Mouse (Mus musculus): Measurements from ENCODE around the gene Ybx3. TPM values are rescaled to one million over a fixed set of nuclear protein-coding genes. Genes with fewer than 3 reads are reported as not detected.

Ybx3 gene
- 357 and 371 TPM in 2 replicates for polyA plus RNA-seq (2011; ENCODE audit: insufficient read depth, insufficient read length, low read depth, missing spikeins)

GRCm38 (mm10) chr6:131388040-131389021 is at the start of gene Ybx3:
Gene Ybx3 (minus strand): TSS chr6:131388476.
- Histone ChIP-seq H3K4me3 (ENCODE audit: low read depth, low read length) (peak within 1 kb of the TSS; percentile 82), H3K36me3 (ENCODE audit: control insufficient read depth, insufficient read depth, low read length, poor library complexity, severe bottlenecking) (peaks cover 8% of the 10 kb centered on the region; the same call in 1 of the 2 replicates), H3K4me1 (ENCODE audit: control insufficient read depth, insufficient read depth, low read length) (no peaks in the 10 kb centered on the region), H3K9ac (ENCODE audit: low read depth, poor library complexity, severe bottlenecking) (peak within 1 kb of the TSS; percentile 94), H3K9me3 (replicated peaks; ENCODE audit: control insufficient read depth, insufficient read depth, low read length, poor library complexity, severe bottlenecking) (no peaks in the 10 kb centered on the region), H3K27ac (ENCODE audit: insufficient read depth, low read length) (peak within 1 kb of the TSS; percentile 33), H3K27me3 (ENCODE audit: control insufficient read depth, insufficient read depth, low read length, poor library complexity, severe bottlenecking) (no peaks in the 10 kb centered on the region)
- no peak for TF ChIP-seq CTCF (IDR thresholded peaks at IDR 0.05; ENCODE audit: low read depth, low read length)
- no peak for TF ChIP-seq EP300 (IDR thresholded peaks at IDR 0.05; ENCODE audit: insufficient read depth, low read depth, low read length)

DNA sequence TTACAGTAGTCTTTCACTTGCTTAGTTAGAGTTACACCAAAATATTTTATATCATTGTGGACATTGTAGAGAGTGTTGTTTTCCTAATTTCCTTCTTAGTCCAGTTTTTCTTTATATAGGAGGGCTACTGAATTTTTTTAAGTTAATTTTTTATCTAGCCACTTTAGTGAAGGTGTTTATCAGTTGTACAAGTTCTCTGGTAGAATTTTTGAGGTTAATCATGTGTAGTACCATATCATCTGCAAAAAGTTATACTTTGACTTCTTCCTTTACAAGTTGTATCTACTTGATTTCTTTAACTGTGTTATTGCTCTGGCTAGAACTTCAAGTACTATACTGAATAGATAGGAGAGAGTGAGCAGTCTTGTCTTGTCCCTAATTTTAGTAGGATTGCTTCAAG is 48.4 kb upstream of the Ybx3 start:
- no peak for TF ChIP-seq EP300 (IDR thresholded peaks at IDR 0.05; ENCODE audit: insufficient read depth, low read depth, low read length)
- Histone ChIP-seq H3K36me3 (ENCODE audit: control insufficient read depth, insufficient read depth, low read length, poor library complexity, severe bottlenecking) (no peaks in the 10 kb centered on the region), H3K27ac (ENCODE audit: insufficient read depth, low read length) (no peak overlapping the region), H3K27me3 (ENCODE audit: control insufficient read depth, insufficient read depth, low read length, poor library complexity, severe bottlenecking) (peaks cover 5% of the 10 kb centered on the region; the same call in 1 of the 2 replicates), H3K4me1 (ENCODE audit: control insufficient read depth, insufficient read depth, low read length) (no peaks in the 10 kb centered on the region), H3K9me3 (replicated peaks; ENCODE audit: control insufficient read depth, insufficient read depth, low read length, poor library complexity, severe bottlenecking) (no peaks in the 10 kb centered on the region), H3K4me3 (ENCODE audit: low read depth, low read length) (no peak overlapping the region), H3K9ac (ENCODE audit: low read depth, poor library complexity, severe bottlenecking) (no peak overlapping the region)

- peak overlapping the region; percentile 53; the same call in 1 of the 2 replicates for H3K9ac ChIP-seq (ENCODE audit: low read depth, poor library complexity, severe bottlenecking)
- H3K27me3 ChIP-seq (ENCODE audit: control insufficient read depth, insufficient read depth, low read length, poor library complexity, severe bottlenecking), result peaks cover 5% of the 10 kb centered on the region; the same call in 1 of the 2 replicates
- H3K4me3 ChIP-seq (ENCODE audit: low read depth, low read length), result no peak overlapping the region
- H3K36me3 ChIP-seq (ENCODE audit: control insufficient read depth, insufficient read depth, low read length, poor library complexity, severe bottlenecking), result no peaks in the 10 kb centered on the region
- H3K4me1 ChIP-seq (ENCODE audit: control insufficient read depth, insufficient read depth, low read length), result no peaks in the 10 kb centered on the region
- TF ChIP-seq EP300 (IDR thresholded peaks at IDR 0.05; ENCODE audit: insufficient read depth, low read depth, low read length) (no peak), POLR2A (IDR thresholded peaks at IDR 0.05; ENCODE audit: insufficient read depth, low read length) (no peak)
- H3K27ac ChIP-seq (ENCODE audit: insufficient read depth, low read length), result no peak overlapping the region
- no peaks in the 10 kb centered on the region for H3K9me3 ChIP-seq (replicated peaks; ENCODE audit: control insufficient read depth, insufficient read depth, low read length, poor library complexity, severe bottlenecking)
Observed at GRCm38 (mm10) chr6:131434088-131434487, 45.8 kb upstream of the Ybx3 start.

DNA sequence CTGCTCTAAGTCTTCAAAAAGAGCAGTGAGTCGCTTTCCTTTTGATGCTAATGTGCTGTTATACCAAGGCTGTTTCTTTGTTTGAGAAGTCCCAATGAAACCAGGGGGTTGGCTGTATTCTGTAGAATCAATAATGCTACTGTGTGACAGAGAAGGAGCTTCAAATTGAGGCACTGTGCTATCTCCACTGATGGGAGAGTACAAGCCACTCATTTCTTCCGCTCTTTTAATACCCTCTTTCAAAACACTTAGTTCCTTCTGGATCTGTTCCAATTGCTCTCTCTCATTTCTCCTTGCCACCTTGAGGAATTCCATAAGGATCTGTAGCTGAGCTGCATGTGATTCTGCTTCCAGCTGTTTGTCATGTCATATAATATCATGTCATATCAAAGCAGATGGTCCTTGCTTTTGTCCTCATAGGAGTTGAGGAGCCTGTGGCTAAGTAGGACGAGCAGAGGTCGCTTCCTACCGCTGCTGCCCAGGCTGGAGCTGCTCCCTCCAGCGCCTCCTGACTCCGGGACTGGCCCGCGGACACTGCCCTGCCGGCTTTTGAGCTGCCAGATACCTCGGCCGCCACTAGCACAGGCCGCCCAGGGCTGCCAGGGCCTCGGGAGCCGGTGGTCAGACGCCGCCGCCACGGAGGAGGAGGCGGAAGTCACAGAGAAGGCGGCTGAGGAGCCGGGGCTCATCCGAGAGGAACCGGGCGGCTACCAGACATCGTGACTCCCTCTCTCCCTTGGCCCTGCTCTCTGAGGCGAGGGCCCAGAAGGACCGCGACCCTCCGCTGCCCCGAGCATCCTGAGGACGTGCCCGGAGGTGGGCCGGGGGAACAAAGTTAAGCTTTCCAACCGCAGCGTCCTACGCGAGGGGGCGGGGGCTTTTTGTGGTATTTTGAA is 45.1 kb upstream of the Ybx3 start:
- H3K4me3 ChIP-seq (ENCODE audit: low read depth, low read length), result peak overlapping the region; percentile 47
- H3K36me3 ChIP-seq (ENCODE audit: control insufficient read depth, insufficient read depth, low read length, poor library complexity, severe bottlenecking), result no peaks in the 10 kb centered on the region
- H3K4me1 ChIP-seq (ENCODE audit: control insufficient read depth, insufficient read depth, low read length), result no peaks in the 10 kb centered on the region
- H3K27me3 ChIP-seq (ENCODE audit: control insufficient read depth, insufficient read depth, low read length, poor library complexity, severe bottlenecking), result peaks cover 5% of the 10 kb centered on the region; the same call in 1 of the 2 replicates
- H3K9ac ChIP-seq (ENCODE audit: low read depth, poor library complexity, severe bottlenecking), result peak overlapping the region; percentile 53
- TF ChIP-seq EP300 (IDR thresholded peaks at IDR 0.05; ENCODE audit: insufficient read depth, low read depth, low read length) (no peak), CTCF (IDR thresholded peaks at IDR 0.05; ENCODE audit: low read depth, low read length) (no peak), POLR2A (IDR thresholded peaks at IDR 0.05; ENCODE audit: insufficient read depth, low read length) (no peak)
- no peak overlapping the region for H3K27ac ChIP-seq (ENCODE audit: insufficient read depth, low read length)
- no peaks in the 10 kb centered on the region for H3K9me3 ChIP-seq (replicated peaks; ENCODE audit: control insufficient read depth, insufficient read depth, low read length, poor library complexity, severe bottlenecking)

GRCm38 (mm10) chr6:131421572-131421971 is 33.3 kb upstream of the Ybx3 start:
- Histone ChIP-seq H3K27ac (ENCODE audit: insufficient read depth, low read length) (no peak overlapping the region), H3K4me3 (ENCODE audit: low read depth, low read length) (no peak overlapping the region), H3K36me3 (ENCODE audit: control insufficient read depth, insufficient read depth, low read length, poor library complexity, severe bottlenecking) (no peaks in the 10 kb centered on the region), H3K27me3 (ENCODE audit: control insufficient read depth, insufficient read depth, low read length, poor library complexity, severe bottlenecking) (no peaks in the 10 kb centered on the region), H3K9me3 (replicated peaks; ENCODE audit: control insufficient read depth, insufficient read depth, low read length, poor library complexity, severe bottlenecking) (no peaks in the 10 kb centered on the region), H3K9ac (ENCODE audit: low read depth, poor library complexity, severe bottlenecking) (no peak overlapping the region), H3K4me1 (ENCODE audit: control insufficient read depth, insufficient read depth, low read length) (no peaks in the 10 kb centered on the region)
- no peak for TF ChIP-seq EP300 (IDR thresholded peaks at IDR 0.05; ENCODE audit: insufficient read depth, low read depth, low read length)
- peak; percentile 63 for TF ChIP-seq CTCF (IDR thresholded peaks at IDR 0.05; ENCODE audit: low read depth, low read length)

Measured in ES-Bruce4 (cell line).